Mouse (Mus musculus) G1E (cell line): ENCODE data around the gene Map4k2.

ENCODE experiments used
- CTCF ChIP-seq: IDR thresholded peaks from 2 replicates; pipeline ENCODE4 v1.5.1; 2012; ENCODE audit warnings: low read depth, low read length, inconsistent platforms, mixed read lengths
- TAL1 ChIP-seq: conservative IDR thresholded peaks from 2 replicates; pipeline ENCODE4 v1.6.1; 2012; ENCODE audit warnings: low read depth, low read length, inconsistent platforms, mixed read lengths

DNA sequence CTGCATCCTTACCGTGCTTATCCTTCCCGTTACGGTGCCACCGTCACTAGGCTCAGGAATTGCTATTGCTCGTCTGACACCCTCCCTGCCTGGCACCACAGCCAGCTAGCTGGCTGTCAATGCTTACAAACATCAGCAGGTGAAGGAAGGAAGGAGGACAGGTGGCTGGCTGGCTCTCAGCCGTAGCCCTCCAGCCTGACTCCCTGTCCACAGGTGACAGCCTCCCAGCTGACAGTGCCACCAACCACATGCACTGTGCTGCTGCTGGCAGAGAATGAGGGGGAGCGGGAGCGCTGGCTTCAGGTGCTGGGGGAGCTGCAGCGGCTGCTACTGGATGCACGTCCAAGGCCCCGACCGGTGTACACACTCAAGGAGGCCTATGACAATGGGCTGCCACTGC is 22.8 kb upstream of the Map4k2 start:
- TF ChIP-seq TAL1 = no peak
- TF ChIP-seq CTCF = no peak
